Mouse (Mus musculus): ENCODE measurements around the gene Pde4d.

GRCm38 (mm10) chr13:109388626-109389220 is 939.0 kb downstream of the Pde4d start:
- TF ChIP-seq CTCF (IDR thresholded peaks at IDR 0.05; ENCODE audit: control insufficient read depth, insufficient read depth, insufficient read length) (no peak), MYOG (IDR thresholded peaks at IDR 0.05; ENCODE audit: control insufficient read depth, extremely low read depth, insufficient read length) (no peak), CEBPB (IDR thresholded peaks at IDR 0.05; ENCODE audit: low read depth) (no peak), MYOD1 (IDR thresholded peaks at IDR 0.05; ENCODE audit: control insufficient read depth, insufficient read length, low read depth) (no peak), MAX (IDR thresholded peaks at IDR 0.05) (no peak), FOSL1 (IDR thresholded peaks at IDR 0.05; ENCODE audit: insufficient read depth, low read length, poor library complexity, severe bottlenecking) (no peak)
